Mouse (Mus musculus) limb, embryonic 13.5 days (tissue): Measurements from ENCODE around the gene Gpatch11. TPM values are rescaled to one million over a fixed set of nuclear protein-coding genes. Genes with fewer than 3 reads are reported as not detected.

Experiments used
- polyA plus RNA-seq: library from polyadenylated mRNA; unstranded; fragments of >200 nt; fragmentation: Nextera tagmentation; extraction: Ambion mirVana; gene quantifications from 2 replicates; pipeline ENCODE4 v1.2.1, GENCODE M21; 2015

The Gpatch11 gene
- polyA plus RNA-seq, 1 experiment from 2014 or later: 55.4 TPM

Other genes with a start within 250 kb of the Gpatch11 start
- 4.7 and 5.2 TPM in 2 replicates for gene Strn, start 98.4 kb upstream of the Gpatch11 start, polyA plus RNA-seq
- 13.2 and 14.3 TPM in 2 replicates for gene Heatr5b, start 203 bp upstream of the Gpatch11 start, polyA plus RNA-seq
- 13.5 and 16.0 TPM in 2 replicates for gene Eif2ak2, start 47.0 kb downstream of the Gpatch11 start, polyA plus RNA-seq
- gene Sult6b1, start 71.4 kb downstream of the Gpatch11 start, polyA plus RNA-seq: not detected in 2 replicates
- 94.3 and 99.8 TPM in 2 replicates for gene Cebpzos, start 80.9 kb downstream of the Gpatch11 start, polyA plus RNA-seq
- gene Cebpz, start 101.5 kb downstream of the Gpatch11 start, polyA plus RNA-seq: 65.5 and 68.1 TPM in 2 replicates
- 60.0 and 61.6 TPM in 2 replicates for gene Ndufaf7, start 101.6 kb downstream of the Gpatch11 start, polyA plus RNA-seq
- gene Prkd3, start 185.2 kb downstream of the Gpatch11 start, polyA plus RNA-seq: 44.2 and 48.2 TPM in 2 replicates
- gene Qpct, start 216.3 kb downstream of the Gpatch11 start, polyA plus RNA-seq: 4.1 and 5.7 TPM in 2 replicates